Mouse (Mus musculus) C2C12 (cell line): ENCODE results near the gene Rspry1. TPM values are rescaled to one million over a fixed set of nuclear protein-coding genes. Genes with fewer than 3 reads are reported as not detected.

Experiments
- H3K27me3 ChIP-seq: one replicate; pipeline ENCODE4 v1.6.1; 2011; ENCODE audit not compliant: control insufficient read depth, insufficient read depth, insufficient read length
- H3K36me3 ChIP-seq: one replicate; pipeline ENCODE4 v1.6.1; 2011; ENCODE audit not compliant: control insufficient read depth, insufficient read depth
- H3K4me3 ChIP-seq: one replicate; pipeline ENCODE4 v1.5.1; 2011; ENCODE audit warnings: mild to moderate bottlenecking, control low read depth; ENCODE audit not compliant: poor library complexity, insufficient read depth, severe bottlenecking
- H3K79me2 ChIP-seq: one replicate; pipeline ENCODE4 v1.6.1; 2011; ENCODE audit not compliant: control insufficient read depth, insufficient read depth
- H3K79me3 ChIP-seq: one replicate; pipeline ENCODE4 v1.6.1; 2011; ENCODE audit warnings: low read depth, control low read depth
- H3ac ChIP-seq: one replicate; pipeline ENCODE3; 2011; ENCODE audit warnings: low read depth; ENCODE audit not compliant: control insufficient read depth, insufficient read length
- CEBPB ChIP-seq: IDR thresholded peaks from one replicate; pipeline ENCODE4 v1.6.1; 2011; ENCODE audit warnings: low read depth, mild to moderate bottlenecking, control low read depth, moderate library complexity
- CTCF ChIP-seq: IDR thresholded peaks from one replicate; pipeline ENCODE4 v1.5.1; 2011; ENCODE audit not compliant: control insufficient read depth, insufficient read depth, insufficient read length
- FOSL1 ChIP-seq: IDR thresholded peaks from one replicate; pipeline ENCODE4 v1.8.0; 2011; ENCODE audit warnings: mild to moderate bottlenecking, low read length; ENCODE audit not compliant: poor library complexity, insufficient read depth, severe bottlenecking
- MAX ChIP-seq: IDR thresholded peaks from one replicate; pipeline ENCODE4 v1.6.1; 2011; ENCODE audit warnings: mild to moderate bottlenecking, control low read depth
- MYOD1 ChIP-seq: IDR thresholded peaks from one replicate; pipeline ENCODE4 v1.6.1; 2011; ENCODE audit warnings: low read depth; ENCODE audit not compliant: control insufficient read depth, insufficient read length
- MYOG ChIP-seq: IDR thresholded peaks from one replicate; pipeline ENCODE4 v1.6.1; 2011; ENCODE audit not compliant: control insufficient read depth, insufficient read length; ENCODE audit errors: extremely low read depth
- USF1 ChIP-seq: IDR thresholded peaks from one replicate; pipeline ENCODE4 v1.6.1; 2011; ENCODE audit warnings: low read depth, mild to moderate bottlenecking, control low read depth, moderate library complexity
- polyA plus RNA-seq: library from polyadenylated mRNA; unstranded; fragments of >200 nt; fragmentation: generic; extraction: Trizol; gene quantifications from one replicate; pipeline ENCODE4 v1.2.1, GENCODE M21; 2012; ENCODE audit warnings: missing spikeins

Gene Rspry1
- polyA plus RNA-seq, 1 experiment = 6.5 TPM

DNA sequence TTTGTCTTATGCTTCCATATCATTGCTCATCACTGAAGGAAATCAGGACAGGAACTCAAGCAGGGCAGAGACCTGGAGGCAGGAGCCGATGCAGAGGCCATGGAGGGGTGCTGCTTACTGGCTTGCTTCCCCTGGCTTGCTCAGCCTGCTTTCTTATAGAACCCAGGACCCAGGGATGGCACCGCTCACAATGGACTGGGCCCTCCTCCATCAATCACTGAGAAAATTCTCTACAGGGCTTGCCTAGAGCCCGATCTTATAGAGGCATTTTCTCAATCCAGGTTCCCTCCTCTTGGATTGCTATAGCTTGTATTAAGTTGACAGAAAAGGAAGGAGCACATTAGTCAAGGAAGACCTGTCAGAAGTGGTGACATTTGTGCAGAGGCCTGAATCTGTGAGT, 94.8 kb downstream of the Rspry1 start:
- TF ChIP-seq USF1 (no peak), CTCF (no peak), CEBPB (no peak), MYOG (no peak), FOSL1 (no peak), MAX (no peak), MYOD1 (no peak)
- Histone ChIP-seq H3K4me3 (no peak overlapping the region), H3ac (no peak overlapping the region), H3K36me3 (no peaks in the 10 kb centered on the region), H3K79me2 (no peaks in the 10 kb centered on the region), H3K27me3 (peaks cover 47% of the 10 kb centered on the region), H3K79me3 (no peaks in the 10 kb centered on the region)

DNA sequence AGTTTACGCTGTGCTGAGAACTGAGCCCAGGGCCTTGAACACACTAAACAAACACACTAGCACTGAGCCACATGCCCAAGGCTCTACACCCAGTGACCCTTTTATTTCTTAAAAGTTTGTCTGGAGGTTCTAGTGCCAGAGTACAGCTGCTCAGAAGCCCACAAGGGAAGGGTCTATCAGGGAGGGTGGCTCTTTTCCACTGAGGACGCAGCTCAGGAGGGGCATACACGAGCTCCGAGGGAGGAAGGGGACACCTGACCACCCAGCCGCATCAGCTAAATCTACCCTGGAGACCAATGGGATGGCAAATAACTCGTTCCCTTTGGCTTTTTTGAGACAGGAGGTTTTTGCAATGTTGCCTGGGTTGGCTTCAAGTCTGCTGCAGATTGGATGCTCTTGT, 96.2 kb downstream of the Rspry1 start:
- Histone ChIP-seq H3K79me2 (no peaks in the 10 kb centered on the region), H3ac (no peak overlapping the region), H3K4me3 (no peak overlapping the region), H3K27me3 (peaks cover 41% of the 10 kb centered on the region), H3K79me3 (no peaks in the 10 kb centered on the region), H3K36me3 (no peaks in the 10 kb centered on the region)
- TF ChIP-seq MAX (no peak), CTCF (no peak)

DNA sequence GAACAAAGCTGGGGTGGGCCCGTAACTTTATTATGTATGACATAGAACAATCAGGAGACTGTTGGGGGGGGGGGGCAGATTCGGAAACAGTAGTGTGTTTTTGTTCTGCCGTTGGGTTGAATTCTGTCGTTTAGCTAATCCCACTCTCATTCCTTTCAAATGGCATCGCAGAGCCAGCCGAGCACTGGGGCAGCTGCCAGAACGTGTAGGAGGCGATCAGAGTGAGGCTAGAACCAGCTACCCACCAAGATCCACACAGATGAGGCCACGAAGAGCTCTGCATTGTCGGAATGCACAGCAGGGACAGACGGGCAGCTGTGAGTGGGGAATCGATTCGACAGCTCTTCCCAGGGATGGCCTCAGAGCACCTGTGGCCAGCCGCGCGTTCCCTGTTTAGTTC, 97.6 kb downstream of the Rspry1 start:
- H3K79me3 ChIP-seq = no peaks in the 10 kb centered on the region
- H3K36me3 ChIP-seq = no peaks in the 10 kb centered on the region
- no peaks in the 10 kb centered on the region for H3K79me2 ChIP-seq
- H3K27me3 ChIP-seq = peaks cover 29% of the 10 kb centered on the region
- no peak overlapping the region for H3ac ChIP-seq
- H3K4me3 ChIP-seq = no peak overlapping the region
- no peak for TF ChIP-seq CTCF
- TF ChIP-seq USF1 = no peak
- no peak for TF ChIP-seq MAX
- no peak for TF ChIP-seq MYOG
- no peak for TF ChIP-seq CEBPB
- no peak for TF ChIP-seq MYOD1
- no peak for TF ChIP-seq FOSL1

DNA sequence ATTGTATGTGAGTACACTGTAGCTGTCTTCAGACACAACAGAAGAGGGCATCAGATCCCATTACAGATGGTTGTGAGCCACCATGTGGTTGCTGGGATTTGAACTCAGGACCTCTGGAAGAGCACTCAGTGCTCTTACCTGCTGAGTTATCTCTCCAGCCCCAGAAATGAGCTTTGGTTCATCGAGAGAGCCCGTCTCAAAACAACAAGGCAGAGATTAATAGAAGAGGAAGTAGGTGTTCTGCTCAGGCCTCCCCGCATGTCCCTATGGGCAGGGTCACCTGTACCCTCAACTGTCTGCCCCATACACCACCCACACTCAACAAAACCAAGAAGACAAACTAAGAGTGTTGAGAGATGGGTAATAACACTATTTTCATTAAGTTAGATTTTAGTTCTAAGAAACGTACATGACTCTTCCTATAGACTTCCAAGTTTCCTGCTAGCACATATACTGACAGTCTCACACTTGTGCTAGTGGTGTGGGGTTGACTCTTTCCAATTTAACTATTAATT, 98.7 kb downstream of the Rspry1 start:
- TF ChIP-seq USF1 = no peak
- no peak overlapping the region for H3ac ChIP-seq
- peaks cover 20% of the 10 kb centered on the region for H3K27me3 ChIP-seq
- H3K79me2 ChIP-seq = no peaks in the 10 kb centered on the region
- no peaks in the 10 kb centered on the region for H3K36me3 ChIP-seq
- H3K79me3 ChIP-seq = no peaks in the 10 kb centered on the region
- no peak overlapping the region for H3K4me3 ChIP-seq

DNA sequence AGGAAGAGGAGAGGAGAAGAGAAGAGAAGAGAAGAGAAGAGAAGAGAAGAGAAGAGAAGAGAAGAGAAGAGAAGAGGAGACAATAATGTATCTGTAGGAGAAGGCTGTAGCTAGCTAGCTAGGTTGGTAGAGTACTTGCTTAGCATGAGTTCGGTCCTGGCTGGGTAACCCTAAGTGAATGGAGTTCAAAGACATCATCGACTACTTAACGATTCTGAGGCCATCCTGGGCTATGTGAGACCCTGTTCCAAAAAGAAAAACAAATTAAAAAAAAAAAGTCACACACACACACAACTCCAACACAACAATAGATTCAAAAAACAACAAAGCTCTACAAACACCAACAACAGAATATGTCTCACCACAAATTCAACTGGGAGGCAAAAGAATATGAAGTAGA, 100.4 kb downstream of the Rspry1 start:
- Histone ChIP-seq H3K79me2 (no peaks in the 10 kb centered on the region), H3K27me3 (peaks cover 4% of the 10 kb centered on the region), H3ac (no peak overlapping the region), H3K4me3 (peak overlapping the region; percentile 43), H3K79me3 (no peaks in the 10 kb centered on the region), H3K36me3 (no peaks in the 10 kb centered on the region)
- TF ChIP-seq MYOG = no peak
- TF ChIP-seq CTCF = no peak
- no peak for TF ChIP-seq MAX
- TF ChIP-seq MYOD1 = no peak
- TF ChIP-seq CEBPB = no peak
- no peak for TF ChIP-seq USF1
- no peak for TF ChIP-seq FOSL1

DNA sequence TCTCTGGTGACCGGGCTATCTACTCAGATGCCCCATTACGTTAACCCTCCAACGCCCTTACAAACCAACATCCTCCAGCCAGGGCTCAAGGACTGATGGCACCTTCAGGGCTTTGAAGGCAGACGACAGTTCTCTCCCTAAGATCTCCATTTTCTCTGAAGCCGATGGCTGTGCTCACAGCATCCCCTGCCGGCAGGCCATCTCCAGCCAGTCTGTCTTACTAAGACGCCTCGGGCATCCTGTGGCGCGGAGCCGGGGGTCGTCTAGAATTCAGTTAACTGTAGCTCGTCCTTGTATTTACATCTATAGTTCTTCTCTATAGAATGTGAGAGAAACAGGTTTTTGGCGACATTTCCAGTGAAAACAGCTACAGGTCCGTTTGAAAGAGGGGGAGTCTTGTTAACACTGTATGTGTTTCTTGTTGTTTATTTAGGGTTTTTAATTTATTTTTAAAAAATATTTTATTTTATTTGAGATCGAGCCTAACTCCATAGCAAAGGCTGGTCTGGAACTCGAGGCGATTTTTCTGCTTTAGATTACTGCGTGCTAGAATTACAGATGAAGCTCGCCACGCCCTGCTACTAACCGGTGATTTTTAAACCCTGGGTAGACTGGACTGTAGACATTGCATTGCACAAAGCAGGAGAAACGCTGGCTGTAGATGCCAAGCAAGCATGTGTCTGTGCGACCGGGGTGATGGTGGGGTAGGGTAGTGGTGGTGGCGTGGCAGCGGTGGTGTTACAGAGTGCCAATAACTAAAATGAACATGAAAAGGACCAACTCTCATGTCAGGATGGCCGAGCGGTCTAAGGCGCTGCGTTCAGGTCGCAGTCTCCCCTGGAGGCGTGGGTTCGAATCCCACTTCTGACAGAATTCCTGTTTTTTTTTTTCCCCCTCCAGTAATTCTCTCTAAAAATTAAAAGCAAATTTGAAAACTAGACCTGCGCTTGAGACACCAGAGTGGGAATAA, 101.4 kb downstream of the Rspry1 start:
- no peaks in the 10 kb centered on the region for H3K27me3 ChIP-seq
- peak overlapping the region; percentile 43 for H3K4me3 ChIP-seq
- no peaks in the 10 kb centered on the region for H3K79me3 ChIP-seq
- TF ChIP-seq USF1 = no peak
- no peak for TF ChIP-seq FOSL1
- peak; percentile 58 for TF ChIP-seq MAX
- peak; percentile 82 for TF ChIP-seq CTCF
- no peak for TF ChIP-seq MYOD1
- no peak for TF ChIP-seq CEBPB
- peak overlapping the region; percentile 52 for H3ac ChIP-seq
- no peaks in the 10 kb centered on the region for H3K36me3 ChIP-seq
- H3K79me2 ChIP-seq = no peaks in the 10 kb centered on the region
